Mouse (Mus musculus): ENCODE measurements around the gene Gtsf1l.

- no peak for TF ChIP-seq CTCF (IDR thresholded peaks at IDR 0.05; ENCODE audit: low read depth, low read length)
- no peak for TF ChIP-seq TAL1 (conservative IDR thresholded peaks at IDR 0.05; ENCODE audit: low read depth, low read length)
- no peak for TF ChIP-seq GATA2 (IDR thresholded peaks at IDR 0.05; ENCODE audit: borderline replicate concordance, low read depth, low read length)
- TF ChIP-seq POLR2AphosphoS5 (IDR thresholded peaks at IDR 0.05; ENCODE audit: insufficient replicate concordance, low read depth, low read length) = no peak
These were observed 12.9 kb upstream of the Gtsf1l start for GRCm38 (mm10) chr2:163100551-163100950.

Measured in G1E (cell line).